Mouse (Mus musculus) myocyte (in vitro differentiated cells): ENCODE measurements at regions not wholly inside any gene's neighbourhood (a gene's known extent, or its start where the extent isn't known, plus 50 kb on each side); places are given as distances from the start of the nearest gene placed in this dataset.

Experiments used
- MYOD1 ChIP-seq, 3 experiments: IDR thresholded peaks; one replicate each; pipeline ENCODE4 v1.6.1; 2011; ENCODE audit warnings: control low read depth in 2 of 3, low read depth in 2 of 3, mild to moderate bottlenecking in 2 of 3, moderate library complexity in 1 of 3; ENCODE audit not compliant: insufficient read length in 2 of 3, control insufficient read depth in 1 of 3
- POLR2A ChIP-seq: IDR thresholded peaks from one replicate; pipeline ENCODE4 v1.6.1; 2011; ENCODE audit warnings: low read depth, mild to moderate bottlenecking, control low read depth, moderate library complexity; ENCODE audit not compliant: insufficient read length
- TCF3 ChIP-seq: IDR thresholded peaks from one replicate; pipeline ENCODE4 v1.6.1; 2011; ENCODE audit warnings: low read depth, control low read depth; ENCODE audit not compliant: insufficient read length

DNA sequence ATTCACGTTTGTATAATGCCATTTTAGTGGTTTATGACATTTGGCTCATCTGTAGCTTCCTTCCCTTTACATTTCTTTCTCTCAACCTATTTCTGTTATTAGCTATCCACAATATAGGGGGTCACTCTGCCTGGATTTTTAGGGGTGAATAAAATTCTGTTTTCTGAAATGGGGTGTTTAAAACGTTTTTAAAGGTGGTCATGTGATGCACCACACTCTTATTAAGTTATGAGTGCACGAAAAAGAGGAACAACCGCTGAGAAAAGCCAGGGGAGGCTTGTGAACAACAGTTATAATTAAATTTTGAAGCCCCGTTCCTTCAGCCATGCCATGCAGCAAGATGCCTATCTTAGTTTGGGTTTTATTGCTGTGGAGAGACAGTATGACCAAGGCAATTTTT lies 87.0 kb upstream of the Hgf start:
- TF ChIP-seq POLR2A (no peak), TCF3 (no peak), MYOD1 (IDR thresholded peaks at IDR 0.05; ENCODE audit: control insufficient read depth in 1 of 3, insufficient read length in 2 of 3, low read depth in 2 of 3) (no peak)
